Mouse (Mus musculus) lung, adult 2 months (tissue): Measurements from ENCODE around the gene Satb2.

ENCODE experiments used
- CTCF ChIP-seq: fragments of 200-500 bp; IDR thresholded peaks from 2 replicates; pipeline ENCODE4 v1.5.1; 2011; ENCODE audit warnings: mild to moderate bottlenecking, low read length, control low read depth; ENCODE audit not compliant: insufficient read depth
- POLR2A ChIP-seq: fragments of 200-500 bp; IDR thresholded peaks from 2 replicates; pipeline ENCODE4 v1.6.1; 2011; ENCODE audit warnings: low read depth, mild to moderate bottlenecking, control low read depth, low read length, borderline replicate concordance; ENCODE audit errors: extremely low read depth

DNA sequence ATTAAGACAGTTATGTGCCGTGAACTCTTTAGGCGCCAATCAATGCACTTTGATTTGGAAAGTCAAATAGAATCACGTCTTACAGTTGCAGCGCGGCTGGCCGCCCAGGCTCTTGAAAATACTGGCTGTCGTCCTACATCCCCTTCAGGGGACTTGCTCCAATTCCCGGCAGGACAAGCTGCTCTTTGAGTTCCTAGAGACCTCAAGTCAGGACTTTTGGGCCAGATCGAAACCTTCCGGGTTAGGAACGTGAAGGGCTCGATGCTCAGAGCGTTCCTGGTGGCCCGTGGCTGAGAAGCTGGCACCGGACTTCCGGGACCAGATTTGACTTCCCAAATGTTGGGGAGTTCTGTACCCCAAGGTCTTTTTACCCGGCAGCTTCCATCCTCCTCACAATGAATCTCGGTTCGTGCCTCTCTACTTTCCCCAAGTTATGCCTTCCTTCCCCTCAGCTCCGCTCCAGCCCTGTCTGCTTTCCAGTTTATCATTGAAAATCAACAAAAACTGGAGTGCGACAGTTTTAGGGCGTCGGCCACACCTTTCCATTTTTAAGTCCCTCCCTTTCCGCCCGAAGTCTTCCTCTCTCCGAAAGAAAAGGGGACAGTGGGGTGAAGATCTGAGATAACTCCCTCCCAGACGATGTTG lies 2.3 kb upstream of the Satb2 start:
- TF ChIP-seq CTCF, result no peak
- TF ChIP-seq POLR2A, result no peak
